Comparison of ENCODE assay signal across 8 mouse cellular contexts in the genomic region with DNA sequence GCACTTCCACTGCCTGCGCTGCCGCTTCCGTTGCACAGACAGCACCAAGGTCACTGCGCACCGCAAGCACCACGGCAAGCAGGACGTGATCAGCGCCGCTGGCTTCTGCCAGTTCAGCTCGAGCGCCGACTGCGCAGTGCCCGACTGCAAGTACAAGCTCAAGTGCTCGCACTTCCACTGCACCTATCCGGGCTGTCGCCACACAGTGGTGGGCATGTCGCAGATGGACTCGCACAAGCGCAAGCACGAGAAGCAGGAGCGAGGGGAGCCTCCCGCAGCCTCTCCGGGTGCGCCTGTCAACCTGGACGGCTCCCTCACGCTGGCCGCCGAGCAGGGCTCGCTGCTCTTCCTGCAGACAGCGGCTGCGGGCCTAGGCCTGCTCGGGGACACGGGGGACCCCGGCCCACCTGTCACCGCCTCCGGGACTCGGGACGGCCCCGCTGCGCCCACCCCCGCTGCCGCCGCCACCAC.
A peak's percentile ranks its signal among the peaks of the same experiment; 100 is the strongest.
DNase-seq lines count a peak whose midpoint lies in the region; ATAC-seq and TF ChIP-seq lines count a peak whose summit lies in the region.

No protein-coding gene starts in this region.

- WGBS in midbrain, embryonic 14.5 days: 5% methylated on average over 44 of the region's 44 CpGs

- H3K9me3 ChIP-seq in midbrain, embryonic 14.5 days (ENCODE audit: control insufficient read depth, low read length): no peaks in the 10 kb centered on the region

- peak overlapping the region; percentile 64 for H3K9ac ChIP-seq in midbrain, embryonic 14.5 days (replicated peaks; ENCODE audit: low read length)

- H3K4me1 ChIP-seq in midbrain, embryonic 14.5 days (ENCODE audit: control insufficient read depth, insufficient read depth, low read length): peaks cover 27% of the 10 kb centered on the region

- ATAC-seq in midbrain, embryonic 14.5 days (ENCODE audit: low FRiP score, low TSS enrichment): 0 out of 2 replicates have a peak, but pooled peaks have one; percentile 19

- peak overlapping the region; percentile 89 for H3K4me2 ChIP-seq in midbrain, embryonic 14.5 days (ENCODE audit: low read length)

- 0 out of 2 replicates have a peak, but pooled peaks have one; percentile 13 for TF ChIP-seq CTCF in layer of hippocampus, adult 2 months (conservative IDR thresholded peaks at IDR 0.05)

- peaks cover 47% of the 10 kb centered on the region for H3K27me3 ChIP-seq in midbrain, embryonic 14.5 days (ENCODE audit: control insufficient read depth, insufficient read depth, low read length)

- DNase-seq in cerebellum, postnatal 10 days: peak; percentile 45 to 49
- DNase-seq in cerebellum, adult 9-11 months: no peak
- DNase-seq in thymus, postnatal 4 days: peak; percentile 42
- DNase-seq in thymus, postnatal 14 days: no peak
- DNase-seq in layer of hippocampus, adult 2 months (ENCODE audit: low spot score in 2 of 2): peak in 1 of 2 experiments; percentile 22
- peak; percentile 68 for DNase-seq in midbrain, embryonic 14.5 days
- no peak for DNase-seq in spleen, postnatal 14 days (ENCODE audit: low spot score in 2 of 2)
- DNase-seq in spleen, postnatal 36 days (ENCODE audit: low spot score in 2 of 2): no peak

- H3K27ac ChIP-seq in layer of hippocampus, adult 2 months: 0 out of 2 replicates have a peak overlapping the region, but pooled peaks have one; percentile 7
- H3K27ac ChIP-seq in midbrain, embryonic 14.5 days (replicated peaks; ENCODE audit: low read depth, low read length): no peak overlapping the region

- peak overlapping the region; percentile 44 for H3K4me3 ChIP-seq in layer of hippocampus, adult 2 months
- peak overlapping the region; percentile 44 for H3K4me3 ChIP-seq in midbrain, embryonic 14.5 days (replicated peaks; ENCODE audit: low read depth, low read length)

- H3K36me3 ChIP-seq in midbrain, embryonic 14.5 days (ENCODE audit: control insufficient read depth, insufficient read depth, low read length): no peaks in the 10 kb centered on the region

Comparison
In these comparisons a context has a peak if more than half of its experiments do, and no peak if none do; other contexts are left out.
1. DNase-seq: peak in cerebellum, postnatal 10 days (2 of 2), thymus, postnatal 4 days (single experiment) and midbrain, embryonic 14.5 days (single experiment); none in cerebellum, adult 9-11 months (single experiment), thymus, postnatal 14 days (single experiment), spleen, postnatal 14 days (0 of 2) and spleen, postnatal 36 days (0 of 2).